In the genomic region with DNA sequence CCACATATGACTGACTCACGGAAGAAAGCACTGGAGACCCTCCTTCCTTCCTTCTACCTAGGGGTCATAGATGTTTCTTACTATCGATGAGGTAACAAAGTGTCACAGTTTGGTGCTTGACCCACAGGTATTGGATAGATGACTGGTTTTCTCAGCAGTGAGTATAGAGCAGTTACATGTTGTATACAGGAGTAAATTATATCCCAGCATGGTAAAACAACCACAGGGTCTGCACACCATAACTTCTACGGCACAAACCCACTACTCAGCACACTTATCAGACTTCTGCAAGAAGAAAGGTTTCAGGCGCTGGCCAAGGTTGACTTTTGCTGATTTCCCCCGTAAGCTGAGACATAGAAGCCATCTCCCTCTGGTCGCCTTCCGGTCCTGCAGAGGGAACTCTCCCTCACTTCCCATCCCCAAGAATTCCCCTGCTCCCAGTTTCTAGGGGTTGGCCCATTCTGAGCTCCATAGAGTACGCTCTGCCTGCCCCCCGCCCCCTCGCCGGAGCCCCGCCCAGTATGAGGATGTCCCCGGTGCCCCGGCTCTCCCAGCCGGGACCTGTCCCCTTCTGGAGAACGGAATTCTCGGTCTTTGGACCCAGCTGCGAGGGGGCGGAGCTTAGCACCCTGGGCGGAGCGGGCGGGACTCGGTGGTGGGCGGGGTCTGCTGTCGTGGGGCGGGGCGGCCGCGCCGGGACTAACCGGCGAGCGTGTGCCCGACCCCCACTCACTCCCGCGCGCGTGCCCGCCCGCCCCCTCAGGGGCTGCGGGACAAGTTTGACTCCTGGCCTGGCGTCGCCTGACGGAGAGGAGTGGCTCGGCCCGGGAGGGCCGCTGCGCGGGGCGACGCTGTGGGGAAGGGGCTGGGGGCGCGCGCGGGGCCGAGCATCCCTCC, we compare ENCODE assay signal across 8 mouse cellular contexts. TPM values are rescaled to one million over a fixed set of nuclear protein-coding genes. Genes with fewer than 3 reads are reported as not detected.
DNase-seq lines count a peak whose midpoint lies in the region; ATAC-seq lines count a peak whose summit lies in the region.

A gene (plus strand): TSS at position 664 of the 897 bp plus-strand sequence.

- H3K9me3 ChIP-seq in forebrain, embryonic 10.5 days, result no peaks in the 10 kb centered on the region
- no peaks in the 10 kb centered on the region for H3K9me3 ChIP-seq in heart, embryonic 14.5 days (ENCODE audit: control insufficient read depth, low read length)
- no peaks in the 10 kb centered on the region for H3K9me3 ChIP-seq in liver, embryonic 12.5 days (replicated peaks)
- no peaks in the 10 kb centered on the region for H3K9me3 ChIP-seq in stomach, embryonic 14.5 days (ENCODE audit: control insufficient read depth, low read depth, low read length)

- H3K9ac ChIP-seq in heart, embryonic 14.5 days (ENCODE audit: low read length), result peak within 1 kb of the TSS; percentile 90
- H3K9ac ChIP-seq in liver, embryonic 12.5 days, result peak within 1 kb of the TSS; percentile 78
- H3K9ac ChIP-seq in stomach, embryonic 14.5 days (replicated peaks; ENCODE audit: low read depth, low read length), result peak within 1 kb of the TSS; percentile 69

- peak within 1 kb of the TSS; percentile 76 for H3K4me3 ChIP-seq in brown adipose tissue, adult 24 weeks (ENCODE audit: insufficient read depth, low read depth, low read length)
- H3K4me3 ChIP-seq in forebrain, embryonic 10.5 days, result peak within 1 kb of the TSS; percentile 81
- H3K4me3 ChIP-seq in heart, embryonic 14.5 days (ENCODE audit: control insufficient read depth in 1 of 2, insufficient read depth in 1 of 2, low read depth in 1 of 2, low read length in 2 of 2), result peak within 1 kb of the TSS; percentile 62 to 77
- peak within 1 kb of the TSS; percentile 80 for H3K4me3 ChIP-seq in liver, embryonic 12.5 days
- peak within 1 kb of the TSS; percentile 68 for H3K4me3 ChIP-seq in stomach, embryonic 14.5 days (ENCODE audit: low read depth, low read length)

- H3K36me3 ChIP-seq in forebrain, embryonic 10.5 days (replicated peaks), result no peaks in the 10 kb centered on the region
- no peaks in the 10 kb centered on the region for H3K36me3 ChIP-seq in heart, embryonic 14.5 days (ENCODE audit: control insufficient read depth, insufficient read depth, low read length)
- H3K36me3 ChIP-seq in liver, embryonic 12.5 days, result no peaks in the 10 kb centered on the region
- H3K36me3 ChIP-seq in stomach, embryonic 14.5 days (ENCODE audit: control insufficient read depth, insufficient read depth, low read length), result no peaks in the 10 kb centered on the region

- peak; percentile 90 for DNase-seq in forebrain, embryonic 10.5 days (ENCODE audit: extremely low spot score, low spot score)
- peak; percentile 95 for DNase-seq in kidney, postnatal 14 days
- peak; percentile 84 for DNase-seq in naive thymus-derived CD4-positive, alpha-beta T cell, adult 2 months (ENCODE audit: low read depth)

- peak; percentile 63 for ATAC-seq in CD4-positive, CD25-positive, alpha-beta regulatory T cell, adult 4 months
- peak; percentile 93 for ATAC-seq in heart, embryonic 14.5 days (ENCODE audit: insufficient number of reproducible peaks, insufficient read depth, low FRiP score, low read depth)
- peak; percentile 83 for ATAC-seq in liver, embryonic 12.5 days
- ATAC-seq in stomach, embryonic 14.5 days (ENCODE audit: insufficient number of reproducible peaks, insufficient read depth, low FRiP score, low read depth), result peak; percentile 90

- no peaks in the 10 kb centered on the region for H3K4me1 ChIP-seq in brown adipose tissue, adult 24 weeks (ENCODE audit: control insufficient read depth, insufficient read depth, insufficient read length, low read length)
- H3K4me1 ChIP-seq in forebrain, embryonic 10.5 days, result peaks cover 38% of the 10 kb centered on the region
- peaks cover 8 to 25% of the 10 kb centered on the region in 2 experiments for H3K4me1 ChIP-seq in heart, embryonic 14.5 days (ENCODE audit: control insufficient read depth in 2 of 2, insufficient read depth in 2 of 2, low read length in 2 of 2)
- peaks cover 24% of the 10 kb centered on the region for H3K4me1 ChIP-seq in liver, embryonic 12.5 days
- no peaks in the 10 kb centered on the region for H3K4me1 ChIP-seq in stomach, embryonic 14.5 days (ENCODE audit: control insufficient read depth, insufficient read depth, low read length)

- H3K4me2 ChIP-seq in heart, embryonic 14.5 days (ENCODE audit: low read length), result peak within 1 kb of the TSS; percentile 78
- peak within 1 kb of the TSS; percentile 92 for H3K4me2 ChIP-seq in liver, embryonic 12.5 days
- H3K4me2 ChIP-seq in stomach, embryonic 14.5 days (replicated peaks; ENCODE audit: low read depth, low read length), result peak within 1 kb of the TSS; percentile 60

- 4% methylated on average over 49 of the region's 56 CpGs for WGBS in forebrain, embryonic 10.5 days
- WGBS in heart, embryonic 14.5 days, result 6% methylated on average over 24 of the region's 56 CpGs
- 3% methylated on average over 49 of the region's 56 CpGs for WGBS in liver, embryonic 12.5 days (ENCODE audit: insufficient replicate concordance)
- 5% methylated on average over 27 of the region's 56 CpGs for WGBS in stomach, embryonic 14.5 days

- no peaks in the 10 kb centered on the region for H3K27me3 ChIP-seq in forebrain, embryonic 10.5 days (ENCODE audit: poor library complexity, severe bottlenecking)
- H3K27me3 ChIP-seq in heart, embryonic 14.5 days (ENCODE audit: control insufficient read depth, insufficient read depth, low read length), result no peaks in the 10 kb centered on the region
- H3K27me3 ChIP-seq in liver, embryonic 12.5 days (replicated peaks), result no peaks in the 10 kb centered on the region
- H3K27me3 ChIP-seq in stomach, embryonic 14.5 days (ENCODE audit: control insufficient read depth, insufficient read depth, low read length), result no peaks in the 10 kb centered on the region

- H3K27ac ChIP-seq in brown adipose tissue, adult 24 weeks (replicated peaks; ENCODE audit: low read depth, low read length), result peak within 1 kb of the TSS; percentile 40
- H3K27ac ChIP-seq in forebrain, embryonic 10.5 days, result peak within 1 kb of the TSS; percentile 92
- peak within 1 kb of the TSS; percentile 75 to 85 for H3K27ac ChIP-seq in heart, embryonic 14.5 days (replicated peaks in 1 of 2; ENCODE audit: control insufficient read depth in 1 of 2, insufficient read depth in 1 of 2, low read depth in 2 of 2, low read length in 2 of 2)
- H3K27ac ChIP-seq in liver, embryonic 12.5 days, result peak within 1 kb of the TSS; percentile 77
- H3K27ac ChIP-seq in stomach, embryonic 14.5 days (ENCODE audit: low read length), result peak within 1 kb of the TSS; percentile 53

RNA-seq across cellular contexts. Expression of the gene that starts here (rescaled TPM):
- 1 to 10 TPM; 5.4 to 6.1 TPM for polyA plus RNA-seq in CD4-positive, CD25-positive, alpha-beta regulatory T cell, adult 4 months (2017; shearing (Covaris generic))
- polyA plus RNA-seq in brown adipose tissue, adult 24 weeks (2012; ENCODE audit: insufficient read depth, insufficient read length, missing spikeins), result 33.9 and 41.4 TPM in 2 replicates
- 21.5 and 21.8 TPM in 2 replicates for polyA plus RNA-seq in forebrain, embryonic 10.5 days (2016; fragmentation: Nextera tagmentation; extraction: Ambion mirVana)
- polyA plus RNA-seq in heart, embryonic 14.5 days (2014; fragmentation: Nextera tagmentation; extraction: Ambion mirVana), result 17.8 and 20.0 TPM in 2 replicates
- 6.9 and 8.0 TPM in 2 replicates for polyA plus RNA-seq in liver, embryonic 12.5 days (2016; fragmentation: Nextera tagmentation; extraction: Ambion mirVana)
- polyA plus RNA-seq in stomach, embryonic 14.5 days (2014; fragmentation: Nextera tagmentation; extraction: Ambion mirVana), result 16.5 and 20.5 TPM in 2 replicates

Comparison
In these comparisons a context has a peak if more than half of its experiments do, and no peak if none do; other contexts are left out.
1. Peak in every context shown above with its lines: DNase-seq, ATAC-seq, H3K4me3 ChIP-seq and H3K27ac ChIP-seq.
2. H3K27ac ChIP-seq: peak in every context shown above with its lines; median percentile 92 in forebrain, embryonic 10.5 days; 80 in heart, embryonic 14.5 days; 77 in liver, embryonic 12.5 days; 53 in stomach, embryonic 14.5 days; 40 in brown adipose tissue, adult 24 weeks.